Mouse (Mus musculus) C2C12 (cell line): Measurements from ENCODE around the gene Mertk. TPM values are rescaled to one million over a fixed set of nuclear protein-coding genes. Genes with fewer than 3 reads are reported as not detected.
A peak's percentile ranks its signal among the peaks of the same experiment; 100 is the strongest.

ENCODE experiments used
- H3K27me3 ChIP-seq: one replicate; pipeline ENCODE4 v1.6.1; 2011; ENCODE audit not compliant: control insufficient read depth, insufficient read depth, insufficient read length
- H3K36me3 ChIP-seq: one replicate; pipeline ENCODE4 v1.6.1; 2011; ENCODE audit not compliant: control insufficient read depth, insufficient read depth
- H3K4me3 ChIP-seq: one replicate; pipeline ENCODE4 v1.5.1; 2011; ENCODE audit warnings: mild to moderate bottlenecking, control low read depth; ENCODE audit not compliant: poor library complexity, insufficient read depth, severe bottlenecking
- H3K79me2 ChIP-seq: one replicate; pipeline ENCODE4 v1.6.1; 2011; ENCODE audit not compliant: control insufficient read depth, insufficient read depth
- H3K79me3 ChIP-seq: one replicate; pipeline ENCODE4 v1.6.1; 2011; ENCODE audit warnings: low read depth, control low read depth
- H3ac ChIP-seq: one replicate; pipeline ENCODE3; 2011; ENCODE audit warnings: low read depth; ENCODE audit not compliant: control insufficient read depth, insufficient read length
- CEBPB ChIP-seq: IDR thresholded peaks from one replicate; pipeline ENCODE4 v1.6.1; 2011; ENCODE audit warnings: low read depth, mild to moderate bottlenecking, control low read depth, moderate library complexity
- CTCF ChIP-seq: IDR thresholded peaks from one replicate; pipeline ENCODE4 v1.5.1; 2011; ENCODE audit not compliant: control insufficient read depth, insufficient read depth, insufficient read length
- FOSL1 ChIP-seq: IDR thresholded peaks from one replicate; pipeline ENCODE4 v1.8.0; 2011; ENCODE audit warnings: mild to moderate bottlenecking, low read length; ENCODE audit not compliant: poor library complexity, insufficient read depth, severe bottlenecking
- MAX ChIP-seq: IDR thresholded peaks from one replicate; pipeline ENCODE4 v1.6.1; 2011; ENCODE audit warnings: mild to moderate bottlenecking, control low read depth
- MYOD1 ChIP-seq: IDR thresholded peaks from one replicate; pipeline ENCODE4 v1.6.1; 2011; ENCODE audit warnings: low read depth; ENCODE audit not compliant: control insufficient read depth, insufficient read length
- MYOG ChIP-seq: IDR thresholded peaks from one replicate; pipeline ENCODE4 v1.6.1; 2011; ENCODE audit not compliant: control insufficient read depth, insufficient read length; ENCODE audit errors: extremely low read depth
- USF1 ChIP-seq: IDR thresholded peaks from one replicate; pipeline ENCODE4 v1.6.1; 2011; ENCODE audit warnings: low read depth, mild to moderate bottlenecking, control low read depth, moderate library complexity
- polyA plus RNA-seq: library from polyadenylated mRNA; unstranded; fragments of >200 nt; fragmentation: generic; extraction: Trizol; gene quantifications from one replicate; pipeline ENCODE4 v1.2.1, GENCODE M21; 2012; ENCODE audit warnings: missing spikeins

The Mertk gene
- polyA plus RNA-seq, 1 experiment, result 4.0 TPM

DNA sequence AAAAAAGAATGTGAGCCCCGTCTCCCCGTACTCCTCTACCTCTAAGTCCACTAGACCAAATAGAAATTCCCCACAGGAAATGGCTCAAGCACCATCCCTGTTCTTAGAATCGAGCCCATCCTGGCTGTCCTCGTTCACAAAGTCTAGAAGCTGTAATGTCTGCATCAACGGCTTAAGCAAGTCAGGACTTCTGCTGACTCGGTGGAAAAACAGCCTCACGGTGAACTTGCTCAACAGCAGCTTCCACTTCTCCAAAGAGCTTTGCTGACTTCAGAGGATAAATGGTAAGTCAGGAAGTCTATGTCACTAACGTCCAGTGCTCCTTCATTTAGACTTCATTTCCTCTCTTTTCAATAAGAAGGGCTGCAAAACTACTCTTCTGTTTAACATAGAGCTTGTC is 107.8 kb downstream of the Mertk start:
- Histone ChIP-seq H3K79me3 (no peaks in the 10 kb centered on the region), H3K4me3 (no peak overlapping the region), H3K79me2 (no peaks in the 10 kb centered on the region), H3ac (no peak overlapping the region), H3K27me3 (no peaks in the 10 kb centered on the region), H3K36me3 (peaks cover 8% of the 10 kb centered on the region)
- TF ChIP-seq MYOG, result no peak
- no peak for TF ChIP-seq MAX
- TF ChIP-seq MYOD1, result no peak
- no peak for TF ChIP-seq CEBPB
- no peak for TF ChIP-seq USF1

DNA sequence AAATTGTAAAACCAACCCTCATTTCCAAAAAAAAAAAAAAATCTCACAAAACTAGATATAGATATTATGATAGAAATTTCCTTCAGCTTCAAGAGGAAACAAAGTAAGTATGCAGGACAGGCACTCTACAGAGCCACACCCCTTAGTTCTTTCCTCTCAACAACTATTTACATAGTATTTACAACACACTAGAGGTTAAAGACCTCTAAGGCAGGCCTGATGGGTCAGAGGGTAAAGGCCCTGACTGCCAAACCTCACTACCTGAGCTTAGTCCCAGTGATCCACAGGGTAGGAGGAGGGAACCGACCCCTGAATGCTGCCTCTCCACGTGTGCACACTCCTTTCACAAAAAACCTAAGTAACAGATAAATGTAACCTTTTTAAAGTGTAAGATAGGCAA is 114.0 kb downstream of the Mertk start:
- no peaks in the 10 kb centered on the region for H3K79me3 ChIP-seq
- no peak overlapping the region for H3K4me3 ChIP-seq
- no peaks in the 10 kb centered on the region for H3K79me2 ChIP-seq
- H3K27me3 ChIP-seq, result no peaks in the 10 kb centered on the region
- H3K36me3 ChIP-seq, result no peaks in the 10 kb centered on the region
- no peak overlapping the region for H3ac ChIP-seq
- no peak for TF ChIP-seq MYOG
- no peak for TF ChIP-seq MAX
- no peak for TF ChIP-seq MYOD1
- TF ChIP-seq CTCF, result no peak
- TF ChIP-seq CEBPB, result no peak

DNA sequence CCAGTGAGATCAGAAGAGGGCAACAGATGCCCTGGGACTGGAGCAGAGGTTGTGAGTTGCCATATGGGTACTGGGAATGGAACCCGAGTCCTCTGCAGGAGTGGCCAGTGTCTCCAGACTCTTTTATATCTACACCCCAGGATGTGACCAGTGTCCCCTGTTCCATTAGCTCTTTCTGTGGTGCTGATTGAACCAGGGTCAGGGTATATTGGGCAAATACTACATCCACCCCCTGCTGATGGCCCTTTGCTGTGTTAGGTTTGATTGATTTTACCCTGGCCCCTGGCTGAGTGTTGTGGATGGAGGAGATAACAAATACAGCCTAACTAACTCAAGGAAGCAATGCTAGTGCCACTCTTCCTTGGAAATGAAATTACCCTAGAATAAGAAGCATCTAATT is 117.6 kb downstream of the Mertk start:
- H3K79me3 ChIP-seq, result peaks cover 16% of the 10 kb centered on the region
- H3K27me3 ChIP-seq, result no peaks in the 10 kb centered on the region
- H3ac ChIP-seq, result no peak overlapping the region
- no peak overlapping the region for H3K4me3 ChIP-seq
- no peaks in the 10 kb centered on the region for H3K36me3 ChIP-seq
- H3K79me2 ChIP-seq, result peaks cover 31% of the 10 kb centered on the region
- TF ChIP-seq CTCF, result no peak
- no peak for TF ChIP-seq CEBPB
- TF ChIP-seq MAX, result no peak
- TF ChIP-seq USF1, result no peak
- no peak for TF ChIP-seq FOSL1
- no peak for TF ChIP-seq MYOG
- TF ChIP-seq MYOD1, result no peak

DNA sequence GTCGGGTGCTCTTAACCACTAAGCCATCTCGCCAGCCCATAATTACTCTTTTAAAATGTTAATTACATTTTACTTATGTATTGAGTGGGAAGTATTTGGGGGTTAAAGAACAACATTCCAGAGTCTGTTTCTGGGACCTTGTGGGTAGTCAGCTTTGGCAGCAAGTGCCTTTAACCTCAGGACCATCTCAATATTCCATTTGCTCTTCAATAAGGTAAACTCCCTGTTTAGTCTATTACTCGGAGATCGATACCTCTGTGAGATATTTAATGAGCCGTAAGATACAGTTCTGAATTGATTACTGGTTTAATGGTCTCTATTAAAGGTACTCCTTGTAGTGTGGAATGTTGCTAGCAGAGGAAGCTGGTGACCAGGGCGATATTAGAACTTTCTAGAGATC is 118.2 kb downstream of the Mertk start:
- Histone ChIP-seq H3K27me3 (no peaks in the 10 kb centered on the region), H3K4me3 (no peak overlapping the region), H3K36me3 (no peaks in the 10 kb centered on the region), H3K79me3 (peaks cover 18% of the 10 kb centered on the region), H3K79me2 (peaks cover 37% of the 10 kb centered on the region), H3ac (no peak overlapping the region)
- TF ChIP-seq CEBPB (no peak), USF1 (no peak), CTCF (no peak), FOSL1 (no peak)

DNA sequence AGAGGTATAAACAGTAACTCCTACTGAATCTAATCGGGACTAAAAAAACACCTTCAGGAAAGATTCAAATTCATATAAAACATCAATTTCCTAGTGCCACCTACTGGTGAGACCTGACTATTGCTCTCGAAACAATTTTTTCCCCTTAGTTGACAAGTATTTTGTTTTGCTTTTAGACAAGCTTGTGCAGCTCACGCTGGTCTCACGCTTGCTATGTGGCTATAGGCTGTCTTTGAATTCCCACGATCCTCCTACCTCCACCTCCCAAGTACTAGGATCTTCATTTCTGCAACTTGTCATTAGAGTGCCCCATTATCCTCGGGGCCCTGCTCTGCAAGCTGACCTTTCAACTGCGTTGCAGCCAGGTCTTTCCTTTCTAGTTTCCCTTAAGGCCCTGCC is 118.6 kb downstream of the Mertk start:
- TF ChIP-seq CTCF, result peak; percentile 3
- TF ChIP-seq MYOG, result no peak
- Histone ChIP-seq H3K4me3 (peak overlapping the region; percentile 23), H3K27me3 (no peaks in the 10 kb centered on the region), H3K36me3 (no peaks in the 10 kb centered on the region), H3K79me3 (peaks cover 18% of the 10 kb centered on the region), H3ac (peak overlapping the region; percentile 53), H3K79me2 (peaks cover 42% of the 10 kb centered on the region)

DNA sequence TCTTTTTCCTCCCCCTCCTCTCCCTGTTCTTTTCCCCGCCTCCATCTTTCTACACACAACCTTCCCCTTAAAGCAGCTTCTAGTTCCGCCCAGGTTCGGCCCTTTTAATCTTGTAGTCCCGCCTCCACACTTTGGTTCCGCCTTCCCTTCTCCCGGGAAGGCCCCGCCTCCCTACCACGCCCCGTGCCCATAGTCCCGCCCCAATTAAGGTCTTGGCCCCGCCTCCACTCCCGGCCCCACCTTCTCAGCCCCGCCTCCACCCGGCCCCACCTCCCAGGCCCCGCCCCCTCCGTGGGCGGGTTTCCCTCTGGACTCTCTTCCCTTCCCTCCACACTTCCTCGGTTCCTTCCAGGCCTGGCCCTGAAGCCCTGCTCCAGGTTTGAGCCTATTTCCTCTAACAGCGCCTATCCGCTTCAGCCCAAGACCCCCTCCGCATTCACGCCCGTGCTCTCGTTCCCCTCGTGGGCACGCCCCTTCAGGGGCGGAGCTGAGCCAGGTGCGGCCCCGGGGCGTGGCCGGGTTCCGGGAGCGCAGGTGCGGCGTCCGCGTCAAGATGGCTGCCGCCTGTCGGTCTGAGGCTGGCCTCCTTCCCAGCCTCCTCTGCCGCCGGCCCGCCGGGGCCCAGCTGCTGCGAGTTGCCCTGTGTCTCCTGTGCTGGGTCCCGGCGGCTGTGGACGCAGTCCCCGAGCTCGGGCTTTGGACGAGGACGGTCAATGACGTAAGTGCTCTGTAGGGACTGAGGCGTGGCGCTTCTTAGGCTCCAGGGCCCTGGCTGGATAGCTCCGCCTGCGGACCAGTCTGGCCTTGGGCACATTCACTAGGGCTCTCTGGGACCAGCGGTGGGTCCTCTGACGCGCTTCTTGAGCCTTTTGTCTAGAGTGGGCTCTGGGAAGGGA is 119.3 kb downstream of the Mertk start, which contains the start of gene Tmem87b:
Gene Tmem87b (plus strand): TSS at position 333 of the 896 bp plus-strand sequence.
- Histone ChIP-seq H3K4me3 (peak within 1 kb of the TSS; percentile 68), H3ac (peak within 1 kb of the TSS; percentile 59), H3K79me3 (peaks cover 18% of the 10 kb centered on the region), H3K79me2 (peaks cover 46% of the 10 kb centered on the region), H3K36me3 (no peaks in the 10 kb centered on the region), H3K27me3 (no peaks in the 10 kb centered on the region)
- TF ChIP-seq MYOG (no peak), MAX (peak; percentile 15), CTCF (no peak), MYOD1 (peak; percentile 29)
